Mouse (Mus musculus): ENCODE measurements at regions not wholly inside any gene's neighbourhood (a gene's known extent, or its start where the extent isn't known, plus 50 kb on each side); places are given as distances from the start of the nearest gene placed in this dataset.

DNA sequence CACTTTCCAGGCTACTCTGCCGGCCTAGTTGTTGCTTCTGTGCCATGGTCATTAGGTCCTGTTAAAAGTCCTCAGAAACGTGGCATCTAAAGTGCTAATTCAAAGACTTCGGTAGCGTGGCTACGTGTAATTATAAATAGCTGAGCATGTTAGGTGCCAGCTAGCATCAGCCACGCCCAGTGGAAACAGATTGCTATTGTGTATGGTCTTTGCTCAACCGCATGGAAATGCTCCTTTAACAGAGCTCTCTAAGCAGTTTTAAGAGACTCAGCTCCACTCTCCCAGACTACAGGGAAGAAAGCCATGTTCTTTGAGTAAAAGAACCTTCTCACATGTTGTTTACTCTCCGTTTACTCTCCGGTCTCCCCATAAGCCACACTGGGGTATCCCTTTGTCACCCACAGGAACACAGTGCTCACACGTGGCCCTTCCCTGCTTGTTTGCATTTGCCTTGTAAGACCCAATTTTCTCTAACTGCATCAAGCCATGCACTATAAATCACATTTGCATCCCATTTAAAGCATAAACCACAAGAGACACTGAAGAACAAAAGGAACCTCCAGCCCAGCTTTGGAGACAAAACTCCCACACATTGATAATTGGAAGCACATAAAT, 311.7 kb downstream of the Fgf10 start:
- Histone ChIP-seq H3K4me1 (ENCODE audit: control insufficient read depth in 1 of 2, insufficient read depth in 2 of 2) (peaks cover 4 to 6% of the 10 kb centered on the region in 2 experiments; a peak in 2 of 4 replicates), H3K27ac (ENCODE audit: insufficient read depth, low read depth) (no peak overlapping the region), H3K9ac (ENCODE audit: insufficient read depth, low read depth) (no peak overlapping the region), H3K36me3 (replicated peaks in 1 of 2; ENCODE audit: control insufficient read depth in 1 of 2, insufficient read depth in 1 of 2, low read length in 1 of 2) (no peaks in the 10 kb centered on the region), H3K4me3 (replicated peaks in 1 of 3; ENCODE audit: low read depth in 2 of 3, low read length in 2 of 3, poor library complexity in 1 of 3) (no peak overlapping the region), H3K4me2 (ENCODE audit: insufficient read depth, low read depth, poor library complexity, severe bottlenecking) (no peak overlapping the region), H3K9me3 (replicated peaks; ENCODE audit: low read length) (no peaks in the 10 kb centered on the region), H3K79me2 (replicated peaks; ENCODE audit: control insufficient read depth, extremely low read depth, insufficient read depth, poor library complexity, severe bottlenecking) (no peaks in the 10 kb centered on the region), H3K27me3 (replicated peaks) (no peaks in the 10 kb centered on the region)
- dilution Hi-C loops (cut with MboI; ENCODE audit: extremely low pct_ligation_motif_present, extremely low pct_unique_long_range_greater_than_20kb, low sequenced_read_pairs): no loop called here
- in situ Hi-C loops (cut with MboI; ENCODE audit: low pct_ligation_motif_present, low pct_unique_long_range_greater_than_20kb, low sequenced_read_pairs): no loop called here
- no peak for TF ChIP-seq ZMIZ1 (IDR thresholded peaks at IDR 0.05; ENCODE audit: low read depth, low read length)
- no peak for TF ChIP-seq TCF12 (IDR thresholded peaks at IDR 0.05; ENCODE audit: low read depth, low read length)
- no peak for TF ChIP-seq POLR2AphosphoS2 (IDR thresholded peaks at IDR 0.05; ENCODE audit: low read depth, low read length)
- TF ChIP-seq SMC3 (IDR thresholded peaks at IDR 0.05; ENCODE audit: low read depth, low read length): no peak
- TF ChIP-seq ELF1 (IDR thresholded peaks at IDR 0.05; ENCODE audit: low read depth, low read length): no peak
- no peak for TF ChIP-seq NELFE (IDR thresholded peaks at IDR 0.05; ENCODE audit: low read depth, low read length)
- no peak for TF ChIP-seq MXI1 (IDR thresholded peaks at IDR 0.05; ENCODE audit: low read depth, low read length)
- TF ChIP-seq ZC3H11A (IDR thresholded peaks at IDR 0.05; ENCODE audit: low read depth, low read length): no peak
- TF ChIP-seq ZKSCAN1 (IDR thresholded peaks at IDR 0.05; ENCODE audit: borderline replicate concordance, low read depth, low read length): no peak
- no peak for TF ChIP-seq NRF1 (IDR thresholded peaks at IDR 0.05; ENCODE audit: low read depth, low read length)
- TF ChIP-seq TBP (conservative IDR thresholded peaks at IDR 0.05; ENCODE audit: low read depth, low read length): no peak
- no peak for TF ChIP-seq CHD2 (IDR thresholded peaks at IDR 0.05; ENCODE audit: low read length)
- TF ChIP-seq USF2 (conservative IDR thresholded peaks at IDR 0.05; ENCODE audit: low read depth, low read length): no peak
- no peak for DNase-seq (ENCODE audit: extremely low read depth)

DNA sequence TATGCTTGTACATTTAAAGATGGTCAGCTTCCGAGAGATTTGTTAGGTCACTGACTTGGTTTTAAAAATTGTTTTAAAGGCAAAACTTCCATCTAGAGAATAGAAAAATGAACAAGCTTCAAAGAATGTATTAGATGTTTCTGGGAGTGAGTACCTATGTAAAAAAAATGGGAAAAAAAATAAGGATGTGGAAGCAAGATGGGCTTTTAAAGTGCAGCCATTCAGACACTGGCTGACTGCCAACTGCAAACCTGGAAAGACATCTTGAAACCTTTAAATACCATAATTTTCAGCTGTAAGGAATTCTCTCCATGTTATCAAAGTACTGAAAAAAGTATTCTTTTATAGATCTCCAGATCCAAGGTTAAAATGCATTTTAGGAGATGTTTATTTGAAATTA, 315.7 kb downstream of the Fgf10 start:
- no peak overlapping the region for H3K4me2 ChIP-seq (ENCODE audit: insufficient read depth, low read depth, poor library complexity, severe bottlenecking)
- H3K9ac ChIP-seq (ENCODE audit: insufficient read depth, low read depth): no peak overlapping the region
- H3K9me3 ChIP-seq (replicated peaks; ENCODE audit: low read length): no peaks in the 10 kb centered on the region
- in situ Hi-C loops (cut with MboI; ENCODE audit: low pct_ligation_motif_present, low pct_unique_long_range_greater_than_20kb, low sequenced_read_pairs): no loop called here
- H3K27ac ChIP-seq (ENCODE audit: insufficient read depth, low read depth): no peak overlapping the region
- H3K36me3 ChIP-seq (replicated peaks in 1 of 2; ENCODE audit: control insufficient read depth in 1 of 2, insufficient read depth in 1 of 2, low read length in 1 of 2): no peaks in the 10 kb centered on the region
- no peaks in the 10 kb centered on the region for H3K27me3 ChIP-seq (replicated peaks)
- no peak overlapping the region for H3K4me3 ChIP-seq (replicated peaks in 1 of 3; ENCODE audit: low read depth in 2 of 3, low read length in 2 of 3, poor library complexity in 1 of 3)
- peaks cover 5 to 6% of the 10 kb centered on the region in 2 experiments; a peak in 2 of 4 replicates for H3K4me1 ChIP-seq (ENCODE audit: control insufficient read depth in 1 of 2, insufficient read depth in 2 of 2)
- DNase-seq (ENCODE audit: extremely low read depth): no peak
- TF ChIP-seq IRF4 (IDR thresholded peaks at IDR 0.05; ENCODE audit: low read depth, low read length): no peak
- no peak for TF ChIP-seq BHLHE40 (IDR thresholded peaks at IDR 0.05; ENCODE audit: low read depth, low read length)
- no peak for TF ChIP-seq MEF2A (IDR thresholded peaks at IDR 0.05; ENCODE audit: borderline replicate concordance, low read depth, low read length)
- no peak for TF ChIP-seq USF1 (IDR thresholded peaks at IDR 0.05; ENCODE audit: low read depth, low read length)
- TF ChIP-seq CTCF (conservative IDR thresholded peaks at IDR 0.05 in 1 of 2, IDR thresholded peaks at IDR 0.05 in 1 of 2; ENCODE audit: low read depth in 2 of 2, low read length in 2 of 2): no peak
- TF ChIP-seq POLR2A (IDR thresholded peaks at IDR 0.05; ENCODE audit: low read depth, low read length): no peak
- TF ChIP-seq POLR2AphosphoS2 (IDR thresholded peaks at IDR 0.05; ENCODE audit: low read depth, low read length): no peak
- TF ChIP-seq RCOR1 (conservative IDR thresholded peaks at IDR 0.05; ENCODE audit: low read depth, low read length): no peak
- TF ChIP-seq TCF12 (IDR thresholded peaks at IDR 0.05; ENCODE audit: low read depth, low read length): no peak
- TF ChIP-seq SIN3A (IDR thresholded peaks at IDR 0.05; ENCODE audit: low read length): no peak
- no peak for TF ChIP-seq EP300 (IDR thresholded peaks at IDR 0.05; ENCODE audit: low read length)
- no peak for TF ChIP-seq ELF1 (IDR thresholded peaks at IDR 0.05; ENCODE audit: low read depth, low read length)
- no peak for TF ChIP-seq MAX (IDR thresholded peaks at IDR 0.05; ENCODE audit: low read length)
- TF ChIP-seq JUN (IDR thresholded peaks at IDR 0.05; ENCODE audit: insufficient read depth, low read depth, low read length): no peak
- no peaks in the 10 kb centered on the region for H3K79me2 ChIP-seq (replicated peaks; ENCODE audit: control insufficient read depth, extremely low read depth, insufficient read depth, poor library complexity, severe bottlenecking)
- dilution Hi-C loops (cut with MboI; ENCODE audit: extremely low pct_ligation_motif_present, extremely low pct_unique_long_range_greater_than_20kb, low sequenced_read_pairs): no loop called here
